In the genomic region with DNA sequence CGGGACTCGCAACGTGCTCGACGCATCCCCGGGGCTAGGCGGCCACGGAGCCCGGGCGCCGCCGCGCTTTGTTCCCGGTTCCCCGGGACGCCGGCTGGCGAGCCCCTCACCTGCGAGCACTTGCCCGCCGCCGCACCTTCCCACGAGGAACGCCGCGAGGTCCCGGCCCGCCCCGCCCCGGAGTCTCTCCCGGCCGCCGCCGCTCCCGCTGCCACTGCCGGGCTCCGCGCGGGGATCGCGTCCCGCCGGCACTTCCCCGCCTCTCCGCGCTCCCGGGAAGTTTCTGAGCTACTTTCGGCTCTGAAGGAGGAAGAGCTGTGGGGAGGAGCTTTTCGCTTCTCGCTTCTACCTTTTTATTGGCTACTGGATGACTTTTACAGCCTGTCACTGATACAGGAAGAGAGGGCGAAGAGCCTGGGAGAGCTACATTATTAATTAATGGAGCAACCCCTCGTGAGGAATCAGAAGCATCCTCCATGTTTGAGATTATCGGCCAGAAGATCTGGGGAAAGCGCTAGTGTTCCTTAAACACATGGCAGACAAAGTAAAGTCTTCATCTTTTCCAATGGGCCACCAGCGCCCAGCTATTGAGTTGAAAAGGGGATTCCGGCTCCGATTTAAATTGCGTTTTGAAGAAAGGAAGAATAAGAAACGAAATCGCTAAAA, we compare ENCODE assay signal across 8 mouse cellular contexts. TPM values are rescaled to one million over a fixed set of nuclear protein-coding genes. Genes with fewer than 3 reads are reported as not detected.
DNase-seq lines count a peak whose midpoint lies in the region; ATAC-seq lines count a peak whose summit lies in the region.

A gene (minus strand): TSS at position 478 of the 666 bp plus-strand sequence.

- peak within 1 kb of the TSS; percentile 81 for H3K27ac ChIP-seq in forebrain, embryonic 15.5 days (replicated peaks)

- peak within 1 kb of the TSS; percentile 85 for H3K4me2 ChIP-seq in forebrain, embryonic 15.5 days (replicated peaks)

- peak within 1 kb of the TSS; percentile 77 for H3K4me3 ChIP-seq in forebrain, embryonic 15.5 days

- peak within 1 kb of the TSS; percentile 69 for H3K9ac ChIP-seq in forebrain, embryonic 15.5 days (replicated peaks)

- ATAC-seq in forebrain, embryonic 15.5 days (replicated peaks): peak; percentile 74

- peaks cover 11% of the 10 kb centered on the region for H3K4me1 ChIP-seq in forebrain, embryonic 15.5 days

- H3K9me3 ChIP-seq in forebrain, embryonic 15.5 days: no peaks in the 10 kb centered on the region

- WGBS in forebrain, embryonic 15.5 days: under 1% methylated on average over 38 of the region's 60 CpGs
- WGBS in large intestine, adult 2 months: under 1% methylated on average over 60 of the region's 60 CpGs

- peak; percentile 80 for DNase-seq in Muller cell, postnatal 12 days (ENCODE audit: inconsistent ontology term)
- peak; percentile 9 for DNase-seq in cerebellum, adult 11-12 months
- peak; percentile 78 to 80 for DNase-seq in heart, postnatal 36 days
- peak; percentile 76 for DNase-seq in large intestine, adult 2 months (ENCODE audit: low read depth, low spot score)
- peak; percentile 77 for DNase-seq in lung, postnatal 14 days
- DNase-seq in ovary, postnatal 14 days (ENCODE audit: low spot score): peak; percentile 35
- DNase-seq in thymus, postnatal 25 days: peak; percentile 65

- intact Hi-C loops in heart, postnatal 36 days (cut with DNase I): loop anchor here (5.0 kb wide), 1 partner anchor 44 kb away; no protein-coding TSS in a partner anchor

- H3K36me3 ChIP-seq in forebrain, embryonic 15.5 days: no peaks in the 10 kb centered on the region

- no peaks in the 10 kb centered on the region for H3K27me3 ChIP-seq in forebrain, embryonic 15.5 days

RNA-seq across cellular contexts. Expression of the gene that starts here (rescaled TPM):
- not detected in 2 replicates for polyA plus RNA-seq in forebrain, embryonic 15.5 days (2015; fragmentation: Nextera tagmentation; extraction: Ambion mirVana)
- total RNA-seq in heart, postnatal 36 days (2021): not detected
- polyA plus RNA-seq in large intestine, adult 2 months (2012; rRNA removed): not detected in 2 replicates

Comparison
In these comparisons a context has a peak if more than half of its experiments do, and no peak if none do; other contexts are left out.
1. Peak in every context shown above with its lines: DNase-seq, ATAC-seq, H3K4me3 ChIP-seq and H3K27ac ChIP-seq.
2. Peak in ATAC-seq, H3K4me3 ChIP-seq, H3K27ac ChIP-seq, H3K9ac ChIP-seq and H3K4me2 ChIP-seq in forebrain, embryonic 15.5 days; RNA of the gene not detected or under 1 TPM.
3. Peak in DNase-seq in heart, postnatal 36 days; RNA of the gene not detected or under 1 TPM.
4. Peak in DNase-seq in large intestine, adult 2 months; RNA of the gene not detected or under 1 TPM.
5. DNase-seq: peak in every context shown above with its lines; median percentile 80 in Muller cell, postnatal 12 days; 79 in heart, postnatal 36 days; 77 in lung, postnatal 14 days; 76 in large intestine, adult 2 months; 65 in thymus, postnatal 25 days; 35 in ovary, postnatal 14 days; 9 in cerebellum, adult 11-12 months.